Mouse (Mus musculus) ES-E14 (cell line): ENCODE results near the gene Ceacam19. TPM values are rescaled to one million over a fixed set of nuclear protein-coding genes. Genes with fewer than 3 reads are reported as not detected.

ENCODE experiments used
- DNase-seq: peaks from one replicate; pipeline ENCODE4 v3.0.0-alpha.2; 2013; ENCODE audit warnings: low read depth, low spot score
- H3K27ac ChIP-seq: 2 replicates; pipeline ENCODE4 v1.5.1; 2012; ENCODE audit warnings: low read depth, mild to moderate bottlenecking, low read length, moderate library complexity, mixed read lengths; ENCODE audit not compliant: poor library complexity, insufficient read depth, severe bottlenecking
- H3K36me3 ChIP-seq: 2 replicates; pipeline ENCODE4 v1.6.1; 2012; ENCODE audit warnings: mild to moderate bottlenecking, low read length, moderate library complexity, mixed read lengths; ENCODE audit not compliant: control insufficient read depth, poor library complexity, insufficient read depth, severe bottlenecking
- H3K4me1 ChIP-seq, 2 experiments: fragments of 150-350 bp in 1 of 2; sonication (generic) in 1 of 2; 2 replicates each; pipeline ENCODE4 v1.6.1; 2012; ENCODE audit warnings: low read length in 2 of 2, mild to moderate bottlenecking in 1 of 2, mixed read lengths in 1 of 2; ENCODE audit not compliant: control insufficient read depth in 2 of 2, insufficient read depth in 2 of 2, poor library complexity in 1 of 2
- H3K4me3 ChIP-seq, 2 experiments: fragments of 150-350 bp in 1 of 2; sonication (generic) in 1 of 2; 2 replicates each; pipeline ENCODE4 v1.5.1; 2012; ENCODE audit warnings: low read length in 2 of 2, low read depth in 1 of 2, mild to moderate bottlenecking in 1 of 2, mixed read lengths in 1 of 2; ENCODE audit not compliant: insufficient read depth in 1 of 2, poor library complexity in 1 of 2, severe bottlenecking in 1 of 2
- H3K9ac ChIP-seq: 2 replicates; pipeline ENCODE4 v1.6.1; 2012; ENCODE audit warnings: low read depth, mild to moderate bottlenecking, low read length, mixed read lengths; ENCODE audit not compliant: poor library complexity, insufficient read depth, severe bottlenecking
- H3K9me3 ChIP-seq: fragments of 150-350 bp; sonication (generic); 2 replicates; pipeline ENCODE4 v1.6.1; 2012; ENCODE audit warnings: low read depth, mild to moderate bottlenecking, low read length; ENCODE audit not compliant: control insufficient read depth, insufficient read depth
- CHD2 ChIP-seq: IDR thresholded peaks from 2 replicates; pipeline ENCODE4 v1.6.1; 2014; ENCODE audit warnings: mild to moderate bottlenecking, low read depth, low read length, inconsistent platforms
- HCFC1 ChIP-seq: IDR thresholded peaks from 2 replicates; pipeline ENCODE4 v1.6.1; 2012; ENCODE audit warnings: low read length, inconsistent platforms, borderline replicate concordance; ENCODE audit not compliant: insufficient read depth
- MAFK ChIP-seq: IDR thresholded peaks from 2 replicates; pipeline ENCODE4 v1.6.1; 2014; ENCODE audit warnings: mild to moderate bottlenecking, low read depth, low read length, inconsistent platforms; ENCODE audit not compliant: insufficient read depth
- ZC3H11A ChIP-seq: IDR thresholded peaks from 2 replicates; pipeline ENCODE4 v1.6.1; 2012; ENCODE audit warnings: low read depth, mild to moderate bottlenecking, inconsistent platforms, low read length, borderline replicate concordance
- ZNF384 ChIP-seq: IDR thresholded peaks from 2 replicates; pipeline ENCODE4 v1.6.1; 2012; ENCODE audit warnings: low read depth, low read length, inconsistent platforms
- in situ Hi-C, 2 experiments: fragments of 600-800 bp; cut with MboI; formaldehyde crosslinking; loops; one replicate each; pipeline ENCODE4 v1.15.1; 2025; ENCODE audit warnings: low sequenced_read_pairs in 2 of 2, inconsistent platforms in 1 of 2; ENCODE audit not compliant: unreplicated experiment in 2 of 2
- total RNA-seq: library from RNA; depleted of rRNA; stranded (reverse); fragments of 300-350 nt; gene quantifications from 2 replicates; pipeline ENCODE4 v1.2.3, GENCODE M21; 2012; rRNA removed

Gene Ceacam19
- total RNA-seq, 1 experiment: 0.94 TPM

- no peak for TF ChIP-seq ZC3H11A
- TF ChIP-seq HCFC1: no peak
- TF ChIP-seq ZNF384: no peak
Measured at GRCm38 (mm10) chr7:19834055-19834454, 53.7 kb downstream of the Ceacam19 start.

GRCm38 (mm10) chr7:19831837-19832236, 55.9 kb downstream of the Ceacam19 start:
- no peaks in the 10 kb centered on the region for H3K9me3 ChIP-seq
- no peak for TF ChIP-seq CHD2
- in situ Hi-C loops: no loop called here

More at GRCm38 (mm10) chr7:19834055-19834454, 53.7 kb downstream of the Ceacam19 start:
- H3K9me3 ChIP-seq: no peaks in the 10 kb centered on the region
- H3K27ac ChIP-seq: no peak overlapping the region
- no peaks in the 10 kb centered on the region for H3K36me3 ChIP-seq
- no peak overlapping the region for H3K9ac ChIP-seq
- peaks cover 5 to 15% of the 10 kb centered on the region in 2 experiments; a peak in 3 of 4 replicates for H3K4me1 ChIP-seq
- DNase-seq: no peak
- in situ Hi-C loops: no loop called here
- no peak overlapping the region for H3K4me3 ChIP-seq

GRCm38 (mm10) chr7:19830682-19831156, 57.0 kb downstream of the Ceacam19 start:
- Histone ChIP-seq H3K36me3 (no peaks in the 10 kb centered on the region), H3K9ac (peak overlapping the region; percentile 18; the same call in 1 of the 2 replicates), H3K4me1 (peaks cover 5 to 19% of the 10 kb centered on the region in 2 experiments; a peak in 3 of 4 replicates), H3K4me3 (peak overlapping the region in 1 of 2 experiments; percentile 17; a peak in 1 of 4 replicates), H3K9me3 (no peaks in the 10 kb centered on the region), H3K27ac (0 out of 2 replicates have a peak overlapping the region, but pooled peaks have one; percentile 16)
- no peak for DNase-seq
- TF ChIP-seq ZNF384 (no peak), CHD2 (no peak), HCFC1 (no peak), MAFK (no peak), ZC3H11A (no peak)
- in situ Hi-C loops: no loop called here

More at GRCm38 (mm10) chr7:19831837-19832236, 55.9 kb downstream of the Ceacam19 start:
- H3K27ac ChIP-seq: no peak overlapping the region
- H3K4me3 ChIP-seq: no peak overlapping the region
- H3K36me3 ChIP-seq: no peaks in the 10 kb centered on the region
- DNase-seq: no peak
- H3K9ac ChIP-seq: no peak overlapping the region
- peaks cover 5 to 18% of the 10 kb centered on the region in 2 experiments; a peak in 3 of 4 replicates for H3K4me1 ChIP-seq

- no peak for DNase-seq
- H3K27ac ChIP-seq: no peak overlapping the region
- in situ Hi-C loops: no loop called here
- TF ChIP-seq MAFK: no peak
- H3K36me3 ChIP-seq: no peaks in the 10 kb centered on the region
- peaks cover 5 to 20% of the 10 kb centered on the region in 2 experiments; a peak in 3 of 4 replicates for H3K4me1 ChIP-seq
- no peak overlapping the region for H3K4me3 ChIP-seq
- H3K9ac ChIP-seq: no peak overlapping the region
- H3K9me3 ChIP-seq: no peaks in the 10 kb centered on the region
Measured at GRCm38 (mm10) chr7:19829694-19830093, 58.1 kb downstream of the Ceacam19 start.

- in situ Hi-C loops: no loop called here
- Histone ChIP-seq H3K4me1 (peaks cover 5 to 21% of the 10 kb centered on the region in 2 experiments; a peak in 3 of 4 replicates), H3K27ac (peak overlapping the region; percentile 93), H3K9ac (peak overlapping the region; percentile 67), H3K9me3 (no peaks in the 10 kb centered on the region), H3K36me3 (no peaks in the 10 kb centered on the region), H3K4me3 (peak overlapping the region in 1 of 2 experiments; percentile 23; a peak in 1 of 4 replicates)
- TF ChIP-seq MAFK (no peak), ZC3H11A (no peak), HCFC1 (no peak), ZNF384 (no peak), CHD2 (no peak)
- peak; percentile 56 for DNase-seq
Measured at GRCm38 (mm10) chr7:19826756-19827155, 61.0 kb downstream of the Ceacam19 start.

Other genes with a start within 250 kb of the Ceacam19 start
- gene Clptm1, start 222.9 kb downstream of the Ceacam19 start, total RNA-seq: 129 and 156 TPM in 2 replicates
- not detected in 2 replicates for gene Apoc2, start 210.0 kb downstream of the Ceacam19 start, total RNA-seq
- 0.48 TPM in 1 of 2 replicates, not detected in the other for gene Gm44805, start 206.5 kb downstream of the Ceacam19 start, total RNA-seq
- gene Apoc4, start 206.5 kb downstream of the Ceacam19 start, total RNA-seq: 0.27 and 0.48 TPM in 2 replicates
- 72.3 and 106 TPM in 2 replicates for gene Apoc1, start 195.3 kb downstream of the Ceacam19 start, total RNA-seq
- 683 and 2,144 TPM in 2 replicates for gene Apoe, start 188.8 kb downstream of the Ceacam19 start, total RNA-seq
- 342 and 366 TPM in 2 replicates for gene Tomm40, start 172.5 kb downstream of the Ceacam19 start, total RNA-seq
- gene Nectin2, start 137.5 kb downstream of the Ceacam19 start, total RNA-seq: 241 and 392 TPM in 2 replicates
- gene Bcam, start 116.9 kb downstream of the Ceacam19 start, total RNA-seq: 167 and 309 TPM in 2 replicates
- 3.5 and 6.6 TPM in 2 replicates for gene Cblc, start 91.2 kb downstream of the Ceacam19 start, total RNA-seq
- 14.3 and 28.8 TPM in 2 replicates for gene Bcl3, start 65.2 kb downstream of the Ceacam19 start, total RNA-seq
- gene Gm19345, start 36.0 kb downstream of the Ceacam19 start, total RNA-seq: 0.36 and 1.1 TPM in 2 replicates
- 0.71 and 1.4 TPM in 2 replicates for gene Ceacam16, start 26.7 kb downstream of the Ceacam19 start, total RNA-seq
- gene Pvr, start 33.2 kb upstream of the Ceacam19 start, total RNA-seq: 38.6 and 49.9 TPM in 2 replicates
- 4.6 and 6.6 TPM in 2 replicates for gene Igsf23, start 62.8 kb upstream of the Ceacam19 start, total RNA-seq
- gene Ceacam20, start 77.4 kb upstream of the Ceacam19 start, total RNA-seq: 3.7 and 4.9 TPM in 2 replicates
- 5.1 and 7.1 TPM in 2 replicates for gene Nlrp9b, start 103.5 kb upstream of the Ceacam19 start, total RNA-seq
- 0.05 TPM in 1 of 2 replicates, not detected in the other for gene Vmn1r91, start 211.7 kb upstream of the Ceacam19 start, total RNA-seq
- gene Gm16442, start 234.6 kb upstream of the Ceacam19 start, total RNA-seq: not detected in 2 replicates